Mouse (Mus musculus) kidney, embryonic 16.5 days (tissue): ENCODE measurements around the gene Ankrd17. TPM values are rescaled to one million over a fixed set of nuclear protein-coding genes. Genes with fewer than 3 reads are reported as not detected.

Experiments used
- ATAC-seq: fragments of 200-750 bp; cut with Nextera tagmentation; 2 replicates; pipeline ENCODE4 v1.8.0; 2017; ENCODE audit warnings: moderate TSS enrichment; ENCODE audit not compliant: low FRiP score, low TSS enrichment
- H3K27ac ChIP-seq: fragments of 300-500 bp; sonication (generic); 2 replicates; pipeline ENCODE4 v1.5.1; 2014; ENCODE audit warnings: low read length
- H3K27me3 ChIP-seq: fragments of 300-500 bp; sonication (generic); 2 replicates; pipeline ENCODE4 v1.6.1; 2014; ENCODE audit warnings: low read length, control low read depth, mixed read lengths; ENCODE audit not compliant: insufficient read depth
- H3K36me3 ChIP-seq: fragments of 300-500 bp; sonication (generic); 2 replicates; pipeline ENCODE4 v1.6.1; 2014; ENCODE audit warnings: low read length, control low read depth, mixed read lengths; ENCODE audit not compliant: insufficient read depth
- H3K4me1 ChIP-seq: fragments of 300-500 bp; sonication (generic); 2 replicates; pipeline ENCODE4 v1.6.1; 2014; ENCODE audit warnings: low read length, control low read depth, mixed read lengths; ENCODE audit not compliant: insufficient read depth
- H3K4me2 ChIP-seq: fragments of 300-500 bp; sonication (generic); replicated peaks from 2 replicates; pipeline ENCODE4 v1.6.1; 2014; ENCODE audit warnings: low read depth, low read length
- H3K4me3 ChIP-seq: fragments of 300-500 bp; sonication (generic); 2 replicates; pipeline ENCODE4 v1.5.1; 2014; ENCODE audit warnings: mild to moderate bottlenecking, low read length
- H3K9ac ChIP-seq: fragments of 300-500 bp; sonication (generic); replicated peaks from 2 replicates; pipeline ENCODE4 v1.6.1; 2014; ENCODE audit warnings: low read length
- H3K9me3 ChIP-seq: fragments of 300-500 bp; sonication (generic); 2 replicates; pipeline ENCODE4 v1.6.1; 2016; ENCODE audit warnings: low read length, control low read depth
- WGBS: fragments of 180-500 bp; shearing (Covaris S2); extraction: QIAGEN DNeasy Blood & Tissue Kit; methylation state at CpG from one replicate; pipeline ENCODE4 v1.1.7; 2014; 5-methylcytosine and 5-hydroxymethylcytosine counted together
- polyA plus RNA-seq: library from polyadenylated mRNA; unstranded; fragments of >200 nt; fragmentation: Nextera tagmentation; extraction: Ambion mirVana; gene quantifications from 2 replicates; pipeline ENCODE4 v1.2.1, GENCODE M21; 2015

The Ankrd17 gene
- polyA plus RNA-seq, 1 experiment from 2014 or later = 21.1 TPM

GRCm38 (mm10) chr5:90373708-90374107 is 7.3 kb upstream of the Ankrd17 start:
- Histone ChIP-seq H3K4me2 (no peak overlapping the region), H3K4me1 (no peaks in the 10 kb centered on the region), H3K36me3 (no peaks in the 10 kb centered on the region), H3K27ac (no peak overlapping the region), H3K9ac (no peak overlapping the region), H3K4me3 (no peak overlapping the region), H3K9me3 (0 out of 2 replicates have a peak, but pooled peaks cover 3% of the 10 kb centered on the region), H3K27me3 (no peaks in the 10 kb centered on the region; the same call in 1 of the 2 replicates)
- ATAC-seq = no peak
- WGBS = 90% methylated on average over 4 of the region's 4 CpGs

DNA sequence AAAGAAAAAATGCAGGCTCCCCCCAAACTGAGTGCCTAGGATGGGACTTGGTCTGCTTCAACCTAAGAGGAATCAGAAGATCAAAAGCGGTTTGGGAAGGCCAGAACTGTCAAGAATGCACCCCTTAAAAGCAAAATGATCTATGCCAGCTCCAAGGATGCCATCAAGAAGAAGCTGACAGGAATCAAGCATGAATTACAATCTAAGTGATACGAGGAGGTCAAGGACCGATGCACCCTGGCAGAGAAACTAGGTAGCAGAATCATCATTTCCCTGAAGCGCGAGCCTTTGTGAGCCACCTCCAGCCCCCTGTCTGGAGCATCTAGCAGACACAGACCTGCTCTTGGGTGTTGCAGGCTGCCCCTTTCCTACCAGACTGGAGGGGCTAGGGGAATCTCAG is 4.0 kb upstream of the Ankrd17 start:
- Histone ChIP-seq H3K36me3 (no peaks in the 10 kb centered on the region), H3K9me3 (0 out of 2 replicates have a peak, but pooled peaks cover 3% of the 10 kb centered on the region), H3K27me3 (no peaks in the 10 kb centered on the region), H3K4me3 (no peak overlapping the region), H3K9ac (no peak overlapping the region), H3K27ac (no peak overlapping the region), H3K4me2 (no peak overlapping the region), H3K4me1 (peaks cover 6% of the 10 kb centered on the region)
- WGBS = 81% methylated on average over 5 of the region's 5 CpGs
- no peak for ATAC-seq

- peak within 1 kb of the TSS; percentile 93 for H3K4me3 ChIP-seq
- 0 out of 2 replicates have a peak, but pooled peaks cover 3% of the 10 kb centered on the region for H3K9me3 ChIP-seq
- 1% methylated on average over 7 of the region's 7 CpGs for WGBS
- peaks cover 20% of the 10 kb centered on the region for H3K4me1 ChIP-seq
- no peak for ATAC-seq
- H3K27me3 ChIP-seq = no peaks in the 10 kb centered on the region
- H3K4me2 ChIP-seq = peak within 1 kb of the TSS; percentile 73
- peak within 1 kb of the TSS; percentile 91 for H3K9ac ChIP-seq
- peak within 1 kb of the TSS; percentile 99 for H3K27ac ChIP-seq
- no peaks in the 10 kb centered on the region for H3K36me3 ChIP-seq
Measured at GRCm38 (mm10) chr5:90367067-90367303, 608 bp upstream of the Ankrd17 start, which contains the start of gene Gm9958. Gm9958 (plus strand) TSS chr5:90367204.

GRCm38 (mm10) chr5:90365141-90365951 is 1.0 kb downstream of the Ankrd17 start:
- peak; percentile 46 for ATAC-seq

DNA sequence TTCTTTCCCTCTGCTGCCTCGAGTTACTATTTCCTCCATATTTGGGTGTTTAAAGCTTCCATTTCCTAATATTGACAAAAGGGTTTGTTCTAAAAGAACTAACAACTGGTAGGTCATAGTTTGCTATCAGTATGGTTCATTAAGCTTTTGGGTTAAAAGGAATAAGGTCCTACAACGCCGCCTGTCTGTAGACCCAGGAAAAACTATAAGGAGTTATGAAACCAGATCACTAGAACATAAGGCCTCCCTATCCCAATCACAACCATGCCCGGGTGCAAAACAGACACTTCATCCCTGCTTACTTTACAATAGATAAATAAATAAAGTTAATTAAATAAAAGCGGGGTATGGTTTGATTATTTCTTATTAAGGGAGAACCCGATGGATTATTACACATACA is 1.9 kb downstream of the Ankrd17 start:
- H3K9me3 ChIP-seq = no peaks in the 10 kb centered on the region
- ATAC-seq = no peak
- WGBS = 2% methylated on average over 6 of the region's 6 CpGs
- H3K36me3 ChIP-seq = peaks cover 3% of the 10 kb centered on the region; the same call in 1 of the 2 replicates
- peak overlapping the region; percentile 91 for H3K9ac ChIP-seq
- H3K27ac ChIP-seq = no peak overlapping the region; the same call in 1 of the 2 replicates
- peaks cover 23% of the 10 kb centered on the region for H3K4me1 ChIP-seq
- H3K4me2 ChIP-seq = peak overlapping the region; percentile 72
- no peaks in the 10 kb centered on the region for H3K27me3 ChIP-seq
- peak overlapping the region; percentile 93 for H3K4me3 ChIP-seq

More at GRCm38 (mm10) chr5:90365141-90365951, 1.0 kb downstream of the Ankrd17 start:
- H3K9me3 ChIP-seq = no peaks in the 10 kb centered on the region
- H3K4me2 ChIP-seq = peak overlapping the region; percentile 72
- 0% methylated on average over 47 of the region's 61 CpGs for WGBS
- H3K27ac ChIP-seq = peak overlapping the region; percentile 99
- H3K4me3 ChIP-seq = peak overlapping the region; percentile 93
- H3K27me3 ChIP-seq = no peaks in the 10 kb centered on the region
- H3K9ac ChIP-seq = peak overlapping the region; percentile 91
- H3K36me3 ChIP-seq = no peaks in the 10 kb centered on the region
- peaks cover 23% of the 10 kb centered on the region for H3K4me1 ChIP-seq

DNA sequence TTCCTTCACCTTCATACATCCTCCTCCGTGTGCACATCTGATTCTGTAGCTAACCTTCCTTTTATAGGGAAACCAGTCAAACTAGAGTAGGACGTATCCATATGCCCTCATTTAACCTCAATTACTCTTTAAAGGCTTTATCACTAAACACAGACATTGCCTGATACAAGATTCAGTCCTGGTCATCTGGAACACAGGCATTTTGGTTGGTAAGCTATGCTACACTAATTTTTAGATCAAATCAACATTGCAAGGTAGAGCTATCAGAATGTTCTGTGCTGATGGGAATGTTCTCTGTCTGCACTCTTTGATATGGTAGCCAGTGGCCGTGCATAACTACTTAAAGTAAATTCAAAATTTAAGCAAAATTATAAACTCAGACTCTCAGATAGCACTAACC is 10.6 kb downstream of the Ankrd17 start:
- peaks cover 4% of the 10 kb centered on the region; the same call in 1 of the 2 replicates for H3K4me1 ChIP-seq
- peaks cover 7% of the 10 kb centered on the region; the same call in 1 of the 2 replicates for H3K36me3 ChIP-seq
- no peak overlapping the region for H3K9ac ChIP-seq
- no peak overlapping the region for H3K4me2 ChIP-seq
- H3K27me3 ChIP-seq = no peaks in the 10 kb centered on the region
- no peaks in the 10 kb centered on the region for H3K9me3 ChIP-seq
- no peak overlapping the region for H3K4me3 ChIP-seq
- 83% methylated on average over 3 of the region's 3 CpGs for WGBS
- no peak overlapping the region for H3K27ac ChIP-seq
- ATAC-seq = no peak

- H3K27ac ChIP-seq = no peak overlapping the region
- H3K27me3 ChIP-seq = no peaks in the 10 kb centered on the region
- WGBS = 91% methylated on average over 4 of the region's 4 CpGs
- H3K4me2 ChIP-seq = no peak overlapping the region
- H3K9me3 ChIP-seq = no peaks in the 10 kb centered on the region
- no peak for ATAC-seq
- no peak overlapping the region for H3K4me3 ChIP-seq
- peaks cover 4% of the 10 kb centered on the region; the same call in 1 of the 2 replicates for H3K36me3 ChIP-seq
- 0 out of 2 replicates have a peak, but pooled peaks cover 3% of the 10 kb centered on the region for H3K4me1 ChIP-seq
- no peak overlapping the region for H3K9ac ChIP-seq
Measured at GRCm38 (mm10) chr5:90353552-90354317, 12.6 kb downstream of the Ankrd17 start.

DNA sequence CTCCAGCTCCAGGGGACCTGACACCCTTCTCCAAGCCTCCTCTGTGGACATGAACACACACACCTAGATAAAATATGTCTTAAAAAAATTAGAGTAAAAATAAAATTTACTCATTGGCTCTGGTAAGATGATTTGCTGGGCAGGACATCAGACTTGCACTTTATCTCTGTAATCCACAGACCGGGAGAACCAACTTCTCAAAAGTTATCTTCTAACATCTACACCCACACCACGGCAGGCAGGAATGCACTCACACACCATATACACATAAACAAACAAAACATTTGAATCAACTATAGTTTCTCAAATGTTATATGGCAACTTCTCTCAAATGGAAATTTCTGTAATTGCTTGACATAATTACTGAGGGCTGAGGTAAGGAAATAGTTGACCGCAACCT is 19.5 kb downstream of the Ankrd17 start:
- WGBS = 93% methylated on average over 3 of the region's 3 CpGs
- no peak overlapping the region for H3K4me2 ChIP-seq
- H3K4me1 ChIP-seq = no peaks in the 10 kb centered on the region
- H3K27ac ChIP-seq = no peak overlapping the region
- H3K27me3 ChIP-seq = no peaks in the 10 kb centered on the region
- H3K9me3 ChIP-seq = no peaks in the 10 kb centered on the region
- H3K36me3 ChIP-seq = 0 out of 2 replicates have a peak, but pooled peaks cover 5% of the 10 kb centered on the region
- H3K9ac ChIP-seq = no peak overlapping the region
- no peak overlapping the region for H3K4me3 ChIP-seq
- ATAC-seq = no peak

DNA sequence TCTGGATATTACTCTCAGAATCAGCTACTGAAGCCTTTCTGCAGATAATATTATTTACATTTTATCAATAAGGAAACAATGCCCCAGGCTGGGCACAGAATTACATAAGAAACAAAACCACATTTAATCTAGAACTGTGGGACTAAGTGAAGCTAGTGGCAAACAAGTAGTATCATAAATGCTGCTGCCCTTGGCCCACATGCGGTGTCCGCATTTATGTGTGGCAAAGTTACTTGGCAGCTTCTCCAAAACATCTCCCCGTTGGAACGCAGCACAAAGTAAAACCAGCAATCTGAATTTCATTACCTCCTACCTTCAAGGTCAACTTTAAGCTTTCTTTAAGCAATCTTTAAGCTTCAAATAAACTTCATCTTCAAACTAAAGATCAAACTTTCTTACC is 25.5 kb downstream of the Ankrd17 start:
- WGBS = 85% methylated on average over 4 of the region's 4 CpGs
- Histone ChIP-seq H3K4me1 (peaks cover 21% of the 10 kb centered on the region), H3K9ac (no peak overlapping the region), H3K4me2 (no peak overlapping the region), H3K27ac (no peak overlapping the region), H3K4me3 (no peak overlapping the region), H3K27me3 (no peaks in the 10 kb centered on the region), H3K9me3 (no peaks in the 10 kb centered on the region), H3K36me3 (no peaks in the 10 kb centered on the region)
- ATAC-seq = no peak
